Comparison of ENCODE assay signal across 22 mouse cellular contexts in the genomic region with DNA sequence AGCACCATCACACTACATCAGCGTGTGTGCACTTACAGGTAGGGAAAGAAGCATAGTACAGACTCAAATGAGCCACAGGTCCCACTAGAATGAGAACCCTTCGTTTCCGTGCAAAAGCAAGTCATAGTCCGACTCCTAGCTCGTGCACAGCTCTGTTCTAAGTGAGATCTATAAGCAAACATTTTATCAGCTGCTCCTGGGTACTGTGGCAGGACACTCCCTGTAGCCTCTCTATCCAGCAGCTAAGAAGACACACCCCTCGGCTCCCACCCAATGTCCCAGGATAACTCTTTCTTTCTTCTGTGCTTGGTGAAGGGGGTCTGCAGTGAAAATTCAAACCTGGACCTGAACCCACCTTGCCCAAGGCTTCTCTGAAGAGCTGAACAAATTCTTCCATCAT. TPM values are rescaled to one million over a fixed set of nuclear protein-coding genes. Genes with fewer than 3 reads are reported as not detected.
"Had no signal": no experiment of that assay in that cellular context is flagged by ENCODE, and none has a peak within 500 bp of the region (broad histone marks: within the 10 kb centered on the region; RNA-seq: fewer than 3 reads in every experiment).

No protein-coding gene starts in this region.

- ATAC-seq: lung, postnatal 0 days; midbrain, embryonic 13.5 days; midbrain, embryonic 15.5 days had no signal

- H3K4me3 ChIP-seq: lung, embryonic 15.5 days; megakaryocyte, embryonic 14.5 days; midbrain, embryonic 13.5 days; midbrain, embryonic 15.5 days; neural tube, embryonic 12.5 days had no signal

- H3K9me3 ChIP-seq: lung, embryonic 15.5 days; megakaryocyte, embryonic 14.5 days; midbrain, embryonic 13.5 days; midbrain, embryonic 15.5 days; neural tube, embryonic 12.5 days had no signal

- H3K27ac ChIP-seq: lung, embryonic 15.5 days; macrophage; midbrain, embryonic 13.5 days; midbrain, embryonic 15.5 days; neural tube, embryonic 12.5 days had no signal

- H3K9ac ChIP-seq: lung, embryonic 15.5 days; midbrain, embryonic 13.5 days; midbrain, embryonic 15.5 days; neural tube, embryonic 12.5 days had no signal

- H3K27me3 ChIP-seq: lung, embryonic 15.5 days; megakaryocyte, embryonic 14.5 days; midbrain, embryonic 13.5 days; midbrain, embryonic 15.5 days; neural tube, embryonic 12.5 days had no signal

- DNase-seq: lung, adult 2 months; lung, postnatal 14 days; lung, postnatal 36 days; right cerebral cortex, postnatal 14 days; right cerebral cortex, postnatal 4 days; spleen, adult 18-20 months; thymus, adult 18-20 months; thymus, postnatal 14 days; thymus, postnatal 36 days had no signal

- H3K4me1 ChIP-seq: lung, embryonic 15.5 days; megakaryocyte, embryonic 14.5 days; midbrain, embryonic 13.5 days; midbrain, embryonic 15.5 days; neural tube, embryonic 12.5 days had no signal

- H3K4me2 ChIP-seq: lung, embryonic 15.5 days; midbrain, embryonic 11.5 days; midbrain, embryonic 13.5 days; midbrain, embryonic 15.5 days; neural tube, embryonic 12.5 days had no signal

RNA-seq across cellular contexts. Expression of gene Eva1c, which starts 37.9 kb away (rescaled TPM):
- total RNA-seq: megakaryocyte progenitor cell, adult 5-6 weeks; monocyte, adult 5-6 weeks; neutrophil, adult 5-6 weeks had no signal
- polyA plus RNA-seq: macrophage had no signal

RNA-seq across cellular contexts. Expression of gene Mrap, which starts 50.6 kb away (rescaled TPM):
- total RNA-seq: monocyte, adult 5-6 weeks; neutrophil, adult 5-6 weeks had no signal
- polyA plus RNA-seq: midbrain, embryonic 13.5 days; neural tube, embryonic 12.5 days; neural tube, embryonic 14.5 days; stomach, embryonic 14.5 days had no signal
